Mouse (Mus musculus) WW6 (cell line): ENCODE measurements around the gene Galm.

Source experiments
- DNase-seq: peaks from one replicate; pipeline ENCODE4 v3.0.0-alpha.2; 2013; ENCODE audit warnings: low read depth, low spot score

Galm gene

GRCm38 (mm10) chr17:80127331-80128251 is at the start of gene Galm:
Galm (plus strand) TSS chr17:80127471.
- no peak for DNase-seq

- no peak for DNase-seq
Measured at GRCm38 (mm10) chr17:80078726-80079125, 48.5 kb upstream of the Galm start.

- no peak for DNase-seq
Measured at GRCm38 (mm10) chr17:80083223-80083622, 44.0 kb upstream of the Galm start.

GRCm38 (mm10) chr17:80084424-80084823 is 42.8 kb upstream of the Galm start:
- DNase-seq: no peak

GRCm38 (mm10) chr17:80086591-80086990 is 40.7 kb upstream of the Galm start:
- DNase-seq: no peak

GRCm38 (mm10) chr17:80088168-80088567 is 39.1 kb upstream of the Galm start:
- no peak for DNase-seq

GRCm38 (mm10) chr17:80090551-80090950 is 36.7 kb upstream of the Galm start:
- no peak for DNase-seq

- DNase-seq: no peak
Measured at GRCm38 (mm10) chr17:80091879-80092549, 35.3 kb upstream of the Galm start.

- DNase-seq: no peak
Measured at GRCm38 (mm10) chr17:80095254-80095899, 31.9 kb upstream of the Galm start.

- DNase-seq: peak; percentile 29
Measured at GRCm38 (mm10) chr17:80096043-80096719, 31.1 kb upstream of the Galm start.

- no peak for DNase-seq
Measured at GRCm38 (mm10) chr17:80096720-80097114, 30.6 kb upstream of the Galm start.

- no peak for DNase-seq
Measured at GRCm38 (mm10) chr17:80097221-80097620, 30.1 kb upstream of the Galm start.

GRCm38 (mm10) chr17:80099823-80100222 is 27.4 kb upstream of the Galm start:
- no peak for DNase-seq

- DNase-seq: no peak
Measured at GRCm38 (mm10) chr17:80105348-80105978, 21.8 kb upstream of the Galm start.

- DNase-seq: no peak
Measured at GRCm38 (mm10) chr17:80112665-80113305, 14.5 kb upstream of the Galm start.

- no peak for DNase-seq
Measured at GRCm38 (mm10) chr17:80113468-80113867, 13.8 kb upstream of the Galm start.

- DNase-seq: no peak
Measured at GRCm38 (mm10) chr17:80120396-80120795, 6.9 kb upstream of the Galm start.

GRCm38 (mm10) chr17:80121833-80122232 is 5.4 kb upstream of the Galm start:
- DNase-seq: no peak

GRCm38 (mm10) chr17:80124985-80125750 is 2.1 kb upstream of the Galm start:
- no peak for DNase-seq

- no peak for DNase-seq
Measured at GRCm38 (mm10) chr17:80126166-80126565, 1.1 kb upstream of the Galm start.
